Comparison of ENCODE assay signal across 15 mouse cellular contexts in genomic region chr11:51130151-51130550, GRCm38 (mm10).
"Had no signal": no experiment of that assay in that cellular context is flagged by ENCODE, and none has a peak within 500 bp of the region (broad histone marks: within the 10 kb centered on the region; RNA-seq: fewer than 3 reads in every experiment).

No protein-coding gene starts in this region.

- H3K4me1 ChIP-seq: neural tube, embryonic 13.5 days; neural tube, embryonic 15.5 days; stomach, embryonic 15.5 days had no signal

- H3K4me3 ChIP-seq: neural tube, embryonic 13.5 days; neural tube, embryonic 15.5 days; stomach, embryonic 15.5 days had no signal

- H3K27me3 ChIP-seq: neural tube, embryonic 13.5 days; neural tube, embryonic 15.5 days; stomach, embryonic 15.5 days had no signal

- H3K27ac ChIP-seq: neural tube, embryonic 13.5 days; neural tube, embryonic 15.5 days; stomach, embryonic 15.5 days; stomach, postnatal 0 days had no signal

- DNase-seq: right cerebral cortex, adult 18-20 months; right cerebral cortex, postnatal 14 days; right cerebral cortex, postnatal 25 days; right cerebral cortex, postnatal 4 days; spleen, adult 18-20 months; thymus, adult 18-20 months; thymus, adult 2 months; thymus, postnatal 14 days; thymus, postnatal 25 days; thymus, postnatal 36 days; thymus, postnatal 4 days had no signal

- H3K36me3 ChIP-seq: neural tube, embryonic 13.5 days; neural tube, embryonic 15.5 days; stomach, embryonic 15.5 days had no signal

- H3K9me3 ChIP-seq: stomach, embryonic 15.5 days had no signal
